Mouse (Mus musculus) olfactory bulb, adult 2 months (tissue): ENCODE measurements around the gene Hunk. TPM values are rescaled to one million over a fixed set of nuclear protein-coding genes. Genes with fewer than 3 reads are reported as not detected.

ENCODE experiments used
- H3K27ac ChIP-seq: fragments of 200-500 bp; 2 replicates; pipeline ENCODE4 v1.5.1; 2012; ENCODE audit warnings: low read depth, low read length; ENCODE audit not compliant: insufficient read depth
- H3K4me1 ChIP-seq: fragments of 200-500 bp; 2 replicates; pipeline ENCODE4 v1.6.1; 2012; ENCODE audit warnings: low read length; ENCODE audit not compliant: control insufficient read depth, insufficient read depth
- H3K4me3 ChIP-seq: fragments of 200-500 bp; 2 replicates; pipeline ENCODE4 v1.5.1; 2012; ENCODE audit warnings: mild to moderate bottlenecking, low read depth, low read length, moderate library complexity; ENCODE audit not compliant: insufficient read depth
- CTCF ChIP-seq: fragments of 200-500 bp; IDR thresholded peaks from 2 replicates; pipeline ENCODE4 v1.5.1; 2012; ENCODE audit warnings: low read depth, mild to moderate bottlenecking, low read length, moderate library complexity; ENCODE audit not compliant: insufficient read depth
- POLR2A ChIP-seq: fragments of 200-500 bp; IDR thresholded peaks from 2 replicates; pipeline ENCODE4 v1.6.1; 2012; ENCODE audit warnings: mild to moderate bottlenecking, low read depth, low read length, moderate library complexity; ENCODE audit not compliant: insufficient read depth
- WGBS: fragments of 180-500 bp; shearing (Covaris S2); methylation state at CpG from one replicate; pipeline ENCODE4 v1.1.7; 2018; 5-methylcytosine and 5-hydroxymethylcytosine counted together
- polyA plus RNA-seq: library from polyadenylated mRNA; stranded (reverse); fragments of >200 nt; gene quantifications from 2 replicates; pipeline ENCODE4 v1.2.4, GENCODE M21; 2012; ENCODE audit warnings: low replicate concordance; ENCODE audit not compliant: missing spikeins, insufficient read depth, insufficient read length

Gene Hunk
- polyA plus RNA-seq, 1 experiment: not detected

DNA sequence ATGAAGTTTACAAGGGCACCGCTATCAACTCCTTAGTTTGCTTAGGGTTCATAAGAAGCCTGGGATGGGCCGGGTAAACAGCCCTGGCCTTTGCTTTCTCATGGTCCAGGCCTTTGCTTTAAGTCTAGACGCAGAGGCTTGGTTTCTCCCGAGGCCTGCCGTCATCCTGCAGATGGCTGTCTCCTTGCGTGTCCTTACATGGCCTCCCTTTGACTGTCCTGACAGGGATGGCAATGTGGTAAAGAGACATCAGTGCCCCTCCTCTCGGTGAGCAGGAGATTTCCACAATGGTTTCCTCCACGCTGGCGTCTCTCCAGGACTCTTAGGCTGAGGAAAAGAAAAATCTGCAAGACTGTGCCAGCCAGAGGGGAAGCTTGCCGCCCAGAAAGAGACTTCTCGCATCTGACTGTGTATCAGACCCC is 36.3 kb downstream of the Hunk start:
- WGBS: 35% methylated on average over 11 of the region's 11 CpGs

DNA sequence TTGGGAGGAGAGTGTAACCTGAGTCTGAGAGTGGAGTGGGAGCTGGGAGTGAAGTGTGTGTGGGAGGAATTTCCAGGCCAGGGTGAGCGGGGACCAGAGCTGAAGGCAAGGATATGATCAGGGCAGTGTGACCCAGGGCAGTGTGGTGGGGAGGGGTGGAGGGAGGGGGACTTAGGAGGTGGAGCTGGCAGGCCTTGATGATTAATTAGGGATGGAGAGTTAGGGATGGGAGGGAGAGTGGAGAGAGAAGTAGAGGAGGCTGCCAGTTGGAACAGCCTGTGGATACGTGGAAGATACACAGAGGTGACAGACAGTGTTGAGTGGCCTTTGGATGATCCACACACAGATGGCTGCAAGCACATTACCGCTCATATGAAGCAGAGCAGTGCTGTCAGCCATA is 38.1 kb downstream of the Hunk start:
- H3K4me1 ChIP-seq: peaks cover 27% of the 10 kb centered on the region
- TF ChIP-seq POLR2A: no peak
- TF ChIP-seq CTCF: no peak
- no peak overlapping the region for H3K4me3 ChIP-seq
- WGBS: 78% methylated on average over 3 of the region's 3 CpGs
- H3K27ac ChIP-seq: no peak overlapping the region

More for the DNA sequence above, 36.3 kb downstream of the Hunk start:
- TF ChIP-seq CTCF (no peak), POLR2A (no peak)
- Histone ChIP-seq H3K4me3 (no peak overlapping the region), H3K4me1 (peaks cover 27% of the 10 kb centered on the region), H3K27ac (peak overlapping the region; percentile 31; the same call in 1 of the 2 replicates)

GRCm38 (mm10) chr16:90424391-90424790 is 38.6 kb downstream of the Hunk start:
- H3K4me1 ChIP-seq: peaks cover 27% of the 10 kb centered on the region
- no peak overlapping the region for H3K4me3 ChIP-seq
- 62% methylated on average over 9 of the region's 9 CpGs for WGBS
- no peak for TF ChIP-seq CTCF
- no peak for TF ChIP-seq POLR2A
- no peak overlapping the region for H3K27ac ChIP-seq

DNA sequence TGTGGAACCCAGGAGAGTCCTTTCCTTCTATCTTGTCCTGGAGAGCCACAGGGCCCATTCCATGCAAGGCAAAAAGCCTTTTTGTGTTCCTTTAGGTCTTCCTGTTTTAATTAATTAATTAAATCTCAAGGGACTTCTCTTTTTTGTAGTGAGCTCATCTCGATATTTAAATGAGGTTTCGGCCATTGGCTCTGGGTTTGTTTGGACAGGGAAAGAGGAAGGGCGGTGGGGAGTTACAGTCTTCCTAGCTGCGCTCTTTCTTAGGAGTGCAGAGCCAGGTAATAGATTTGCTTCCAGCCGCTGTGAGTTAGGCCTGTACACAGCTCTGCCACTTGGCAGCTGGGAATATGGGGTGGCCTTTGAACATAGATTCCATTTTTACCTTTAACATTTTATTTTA is 40.4 kb downstream of the Hunk start:
- 85% methylated on average over 5 of the region's 5 CpGs for WGBS
- no peak overlapping the region for H3K4me3 ChIP-seq
- TF ChIP-seq CTCF: no peak
- no peak for TF ChIP-seq POLR2A
- H3K4me1 ChIP-seq: peaks cover 23% of the 10 kb centered on the region
- H3K27ac ChIP-seq: no peak overlapping the region

GRCm38 (mm10) chr16:90427838-90428630 is 42.2 kb downstream of the Hunk start:
- WGBS: 92% methylated on average over 8 of the region's 8 CpGs
- TF ChIP-seq CTCF (no peak), POLR2A (no peak)
- Histone ChIP-seq H3K4me1 (peaks cover 9% of the 10 kb centered on the region), H3K4me3 (no peak overlapping the region), H3K27ac (no peak overlapping the region)

DNA sequence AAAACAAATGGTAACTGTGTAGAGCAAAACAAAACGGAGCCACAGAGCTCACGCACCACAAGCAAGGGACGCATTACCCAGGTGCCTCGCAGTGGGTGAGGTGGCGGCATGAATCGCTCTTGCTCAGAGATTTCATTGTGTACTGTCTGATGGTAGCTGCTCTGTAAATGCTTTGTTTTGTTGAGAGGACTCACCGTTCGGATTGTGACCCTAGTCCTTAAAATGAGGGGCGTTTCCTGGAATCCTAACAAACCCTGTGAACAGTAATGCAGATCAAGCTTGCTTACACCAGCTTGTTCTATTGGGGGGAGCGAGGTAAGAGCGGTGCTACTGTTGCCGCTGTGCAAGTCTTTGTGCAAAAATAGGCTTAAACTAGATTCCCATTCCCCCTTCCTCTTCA is 47.7 kb downstream of the Hunk start:
- 97% methylated on average over 12 of the region's 12 CpGs for WGBS
- Histone ChIP-seq H3K4me1 (no peaks in the 10 kb centered on the region), H3K4me3 (no peak overlapping the region), H3K27ac (no peak overlapping the region)
- no peak for TF ChIP-seq POLR2A
- TF ChIP-seq CTCF: no peak

DNA sequence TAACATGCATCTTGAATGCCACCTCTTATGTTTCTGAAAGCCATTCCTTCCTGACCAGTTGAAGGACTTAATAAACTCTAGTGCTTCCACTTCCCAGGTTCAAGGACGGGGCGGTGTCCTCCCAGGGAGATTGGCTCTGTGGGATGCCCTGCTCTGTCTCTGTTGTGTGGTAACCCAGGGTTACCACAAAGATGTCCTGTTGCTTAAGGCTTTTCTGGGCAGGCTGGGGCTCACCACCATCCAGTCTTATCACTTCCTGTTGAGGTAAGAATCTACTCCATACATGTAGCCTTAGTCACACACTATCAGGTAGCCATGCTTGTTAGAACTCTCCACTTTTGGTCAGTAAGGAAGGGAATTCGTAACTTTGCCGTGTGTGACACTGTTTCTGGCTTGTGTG is 49.4 kb downstream of the Hunk start:
- no peak overlapping the region for H3K4me3 ChIP-seq
- no peak overlapping the region for H3K27ac ChIP-seq
- no peaks in the 10 kb centered on the region for H3K4me1 ChIP-seq
- 90% methylated on average over 4 of the region's 4 CpGs for WGBS
- no peak for TF ChIP-seq CTCF

GRCm38 (mm10) chr16:90437276-90437675 is 51.5 kb downstream of the Hunk start:
- no peak for TF ChIP-seq CTCF
- TF ChIP-seq POLR2A: no peak
- Histone ChIP-seq H3K4me3 (no peak overlapping the region), H3K4me1 (no peaks in the 10 kb centered on the region), H3K27ac (no peak overlapping the region)
- WGBS: 80% methylated on average over 5 of the region's 5 CpGs

DNA sequence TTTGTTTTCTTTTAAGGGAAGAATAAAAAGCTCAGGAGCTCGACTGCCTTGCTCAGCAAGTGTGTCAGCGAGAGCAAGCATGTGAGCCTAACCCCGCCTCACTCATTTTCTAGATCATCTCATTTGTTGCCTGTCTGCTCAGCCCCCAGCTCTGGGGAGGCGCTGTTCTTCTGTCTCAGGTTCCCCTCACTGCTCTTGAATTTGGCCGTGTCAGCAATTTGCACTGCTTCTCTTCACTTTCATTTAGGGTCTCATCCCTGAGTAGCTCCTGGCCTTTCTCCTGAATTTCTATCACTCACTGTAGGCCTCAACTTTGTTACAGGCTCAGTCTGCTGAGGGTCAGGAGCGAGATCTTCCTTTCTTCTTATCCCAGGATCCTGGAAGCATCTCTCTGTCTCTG is 53.7 kb downstream of the Hunk start:
- no peak for TF ChIP-seq POLR2A
- no peak for TF ChIP-seq CTCF
- Histone ChIP-seq H3K4me3 (no peak overlapping the region), H3K27ac (no peak overlapping the region), H3K4me1 (no peaks in the 10 kb centered on the region)
- 90% methylated on average over 6 of the region's 6 CpGs for WGBS
